Mouse (Mus musculus) liver, embryonic 12.5 days (tissue): ENCODE data around the gene Omg. TPM values are rescaled to one million over a fixed set of nuclear protein-coding genes. Genes with fewer than 3 reads are reported as not detected.

Experiments used
- ATAC-seq: fragments of 200-750 bp; cut with Nextera tagmentation; 2 replicates; pipeline ENCODE4 v1.8.0; 2017; ENCODE audit warnings: moderate number of reproducible peaks, mild to moderate bottlenecking, moderate library complexity
- H3K27ac ChIP-seq: fragments of 300-500 bp; sonication (generic); 2 replicates; pipeline ENCODE4 v1.5.1; 2016; ENCODE audit warnings: mild to moderate bottlenecking
- H3K27me3 ChIP-seq: fragments of 300-500 bp; sonication (generic); replicated peaks from 2 replicates; pipeline ENCODE4 v1.6.1; 2016; ENCODE audit warnings: mild to moderate bottlenecking, moderate library complexity
- H3K36me3 ChIP-seq: fragments of 300-500 bp; sonication (generic); 2 replicates; pipeline ENCODE4 v1.6.1; 2016; ENCODE audit warnings: mild to moderate bottlenecking, moderate library complexity
- H3K4me1 ChIP-seq: fragments of 300-500 bp; sonication (generic); 2 replicates; pipeline ENCODE4 v1.6.1; 2016
- H3K4me2 ChIP-seq: fragments of 300-500 bp; sonication (generic); 2 replicates; pipeline ENCODE4 v1.6.1; 2016; ENCODE audit warnings: mild to moderate bottlenecking, moderate library complexity
- H3K4me3 ChIP-seq: fragments of 300-500 bp; sonication (generic); 2 replicates; pipeline ENCODE4 v1.5.1; 2016; ENCODE audit warnings: mild to moderate bottlenecking, moderate library complexity
- H3K9ac ChIP-seq: fragments of 300-500 bp; sonication (generic); 2 replicates; pipeline ENCODE4 v1.6.1; 2016; ENCODE audit warnings: mild to moderate bottlenecking, moderate library complexity
- H3K9me3 ChIP-seq: fragments of 300-500 bp; sonication (generic); replicated peaks from 2 replicates; pipeline ENCODE4 v1.6.1; 2016; ENCODE audit warnings: mild to moderate bottlenecking, moderate library complexity
- polyA plus RNA-seq: library from polyadenylated mRNA; unstranded; fragments of >200 nt; fragmentation: Nextera tagmentation; extraction: Ambion mirVana; gene quantifications from 2 replicates; pipeline ENCODE4 v1.2.1, GENCODE M21; 2016

Gene Omg
- polyA plus RNA-seq, 1 experiment from 2014 or later, result 0.12 TPM

DNA sequence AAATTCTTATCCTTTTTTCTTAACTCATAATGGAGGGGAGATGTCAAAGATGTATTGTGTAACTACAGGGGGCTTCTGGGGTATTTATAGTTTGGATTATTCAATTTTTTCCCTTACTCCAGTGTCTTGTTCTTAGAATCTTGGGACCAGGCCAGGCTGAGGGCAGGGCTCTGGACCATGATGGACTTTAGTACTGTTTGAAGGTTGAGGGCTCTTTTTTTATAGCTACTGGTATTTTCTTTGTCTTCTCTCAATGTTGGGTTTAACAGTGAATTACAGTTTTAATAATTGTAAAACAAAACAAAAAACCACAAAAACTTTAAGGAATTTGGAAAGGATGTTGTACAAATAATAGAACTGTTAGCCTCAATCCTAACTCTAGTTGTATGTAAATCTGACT, 50.9 kb downstream of the Omg start:
- no peak overlapping the region for H3K9ac ChIP-seq
- no peak overlapping the region for H3K4me2 ChIP-seq
- H3K36me3 ChIP-seq, result peaks cover 34% of the 10 kb centered on the region; the same call in 1 of the 2 replicates
- no peak overlapping the region for H3K27ac ChIP-seq
- no peak for ATAC-seq
- H3K4me1 ChIP-seq, result no peaks in the 10 kb centered on the region
- no peaks in the 10 kb centered on the region for H3K9me3 ChIP-seq
- H3K27me3 ChIP-seq, result no peaks in the 10 kb centered on the region
- no peak overlapping the region for H3K4me3 ChIP-seq

Other genes with a start within 250 kb of the Omg start
- 56.4 and 61.6 TPM in 2 replicates for gene Wsb1, start 249.4 kb downstream of the Omg start, polyA plus RNA-seq
- gene Gm9964, start 207.2 kb downstream of the Omg start, polyA plus RNA-seq, result not detected in 2 replicates
- 2.3 and 2.5 TPM in 2 replicates for gene Nf1, start 164.4 kb downstream of the Omg start, polyA plus RNA-seq
- gene Evi2b, start 19.7 kb upstream of the Omg start, polyA plus RNA-seq, result 4.3 and 4.6 TPM in 2 replicates
- 0.66 and 0.77 TPM in 2 replicates for gene Evi2, start 26.5 kb upstream of the Omg start, polyA plus RNA-seq
- 3.4 and 4.2 TPM in 2 replicates for gene Evi2a, start 26.5 kb upstream of the Omg start, polyA plus RNA-seq
- gene Rab11fip4, start 87.1 kb upstream of the Omg start, polyA plus RNA-seq, result 1.1 and 1.5 TPM in 2 replicates